ENCODE assay signal across 9 mouse cellular contexts in the genomic region with DNA sequence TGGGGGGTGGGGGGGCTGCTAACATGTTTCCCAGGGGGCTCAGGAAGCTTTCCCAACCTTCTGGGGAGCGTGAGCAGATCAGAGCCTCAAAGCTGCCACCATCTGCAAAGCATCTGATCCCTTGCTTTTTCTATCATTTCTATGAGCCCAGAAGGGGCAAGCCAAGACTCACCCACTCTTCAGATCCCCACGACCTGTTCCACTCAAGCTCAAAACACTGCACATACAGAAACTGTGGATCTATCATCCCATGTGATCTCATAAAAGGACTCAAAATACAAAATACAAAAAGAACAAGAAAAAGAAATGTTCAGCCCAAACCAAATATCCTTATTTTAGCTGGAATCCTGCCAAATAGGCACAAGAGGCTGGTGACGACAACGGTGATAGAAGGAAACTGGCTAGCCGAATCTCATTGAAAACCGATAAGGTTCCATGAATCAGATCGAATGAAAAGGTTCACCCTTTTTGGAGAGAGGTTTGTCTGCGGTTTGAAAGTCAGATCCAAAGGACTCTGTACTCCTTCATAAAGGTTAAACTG. TPM values are rescaled to one million over a fixed set of nuclear protein-coding genes. Genes with fewer than 3 reads are reported as not detected.
DNase-seq lines count a peak whose midpoint lies in the region; ATAC-seq lines count a peak whose summit lies in the region.
"Had no signal": no experiment of that assay in that cellular context is flagged by ENCODE, and none has a peak within 500 bp of the region (broad histone marks: within the 10 kb centered on the region; RNA-seq: fewer than 3 reads in every experiment).

No protein-coding gene starts in this region.

- intact Hi-C loops in left cerebral cortex, postnatal 36 days (cut with DNase I), result loop anchor here (5.0 kb wide), 1 partner anchor 94 kb away; no protein-coding TSS in a partner anchor

- H3K27me3 ChIP-seq in lung, embryonic 16.5 days (ENCODE audit: control insufficient read depth, insufficient read depth, low read depth, low read length), result no peaks in the 10 kb centered on the region
- H3K27me3 ChIP-seq in forebrain, embryonic 13.5 days, result no peaks in the 10 kb centered on the region
- no peaks in the 10 kb centered on the region for H3K27me3 ChIP-seq in limb, embryonic 13.5 days
- H3K27me3 ChIP-seq in stomach, embryonic 14.5 days (ENCODE audit: control insufficient read depth, insufficient read depth, low read length), result no peaks in the 10 kb centered on the region

- no peak overlapping the region for H3K27ac ChIP-seq in lung, embryonic 16.5 days (ENCODE audit: low read length)
- H3K27ac ChIP-seq in forebrain, embryonic 13.5 days, result no peak overlapping the region
- H3K27ac ChIP-seq in limb, embryonic 13.5 days, result no peak overlapping the region
- no peak overlapping the region for H3K27ac ChIP-seq in stomach, embryonic 14.5 days (ENCODE audit: low read length)

- H3K36me3 ChIP-seq in lung, embryonic 16.5 days (ENCODE audit: control insufficient read depth, insufficient read depth, low read length), result no peaks in the 10 kb centered on the region
- no peaks in the 10 kb centered on the region for H3K36me3 ChIP-seq in forebrain, embryonic 13.5 days (ENCODE audit: poor library complexity, severe bottlenecking)
- no peaks in the 10 kb centered on the region for H3K36me3 ChIP-seq in limb, embryonic 13.5 days
- no peaks in the 10 kb centered on the region for H3K36me3 ChIP-seq in stomach, embryonic 14.5 days (ENCODE audit: control insufficient read depth, insufficient read depth, low read length)

- 17% methylated on average over 8 of the region's 8 CpGs for WGBS in lung, embryonic 16.5 days
- 1% methylated on average over 8 of the region's 8 CpGs for whole genome bisulfite sequencing in forebrain, embryonic 13.5 days
- WGBS in limb, embryonic 13.5 days, result 9% methylated on average over 8 of the region's 8 CpGs
- 17% methylated on average over 8 of the region's 8 CpGs for WGBS in stomach, embryonic 14.5 days

- H3K4me2 ChIP-seq in lung, embryonic 16.5 days (ENCODE audit: low read depth, low read length), result peak overlapping the region; percentile 74
- peak overlapping the region; percentile 76 for H3K4me2 ChIP-seq in forebrain, embryonic 13.5 days
- peak overlapping the region; percentile 84 for H3K4me2 ChIP-seq in limb, embryonic 13.5 days (replicated peaks)
- peak overlapping the region; percentile 66 for H3K4me2 ChIP-seq in stomach, embryonic 14.5 days (replicated peaks; ENCODE audit: low read depth, low read length)

- H3K4me3 ChIP-seq in lung, embryonic 16.5 days (ENCODE audit: low read length), result peak overlapping the region; percentile 91
- peak overlapping the region; percentile 82 for H3K4me3 ChIP-seq in forebrain, embryonic 13.5 days
- H3K4me3 ChIP-seq in limb, embryonic 13.5 days, result peak overlapping the region; percentile 89
- peak overlapping the region; percentile 72 for H3K4me3 ChIP-seq in stomach, embryonic 14.5 days (ENCODE audit: low read depth, low read length)

- H3K4me1 ChIP-seq in lung, embryonic 16.5 days (replicated peaks; ENCODE audit: control insufficient read depth, insufficient read depth, low read length), result peaks cover 21% of the 10 kb centered on the region
- peaks cover 35% of the 10 kb centered on the region for H3K4me1 ChIP-seq in forebrain, embryonic 13.5 days
- peaks cover 19% of the 10 kb centered on the region for H3K4me1 ChIP-seq in limb, embryonic 13.5 days
- H3K4me1 ChIP-seq in stomach, embryonic 14.5 days (ENCODE audit: control insufficient read depth, insufficient read depth, low read length), result no peaks in the 10 kb centered on the region

- H3K9ac ChIP-seq in lung, embryonic 16.5 days (ENCODE audit: low read length), result peak overlapping the region; percentile 87; the same call in 1 of the 2 replicates
- peak overlapping the region; percentile 92 for H3K9ac ChIP-seq in forebrain, embryonic 13.5 days
- no peak overlapping the region for H3K9ac ChIP-seq in limb, embryonic 13.5 days
- H3K9ac ChIP-seq in stomach, embryonic 14.5 days (replicated peaks; ENCODE audit: low read depth, low read length), result no peak overlapping the region

- no peak for DNase-seq in lung, postnatal 10 days
- DNase-seq in left cerebral cortex, adult 8-10 months (ENCODE audit: low spot score in 2 of 2), result no peak
- no peak for DNase-seq in right cerebral cortex, postnatal 36 days (ENCODE audit: low spot score in 2 of 2)
- no peak for DNase-seq in left cerebral cortex, postnatal 36 days (ENCODE audit: low spot score in 2 of 2)

- no peak for ATAC-seq in lung, embryonic 16.5 days (ENCODE audit: low read depth)
- ATAC-seq in forebrain, embryonic 13.5 days, result no peak
- ATAC-seq in limb, embryonic 13.5 days (ENCODE audit: low FRiP score, low read depth), result no peak
- ATAC-seq in stomach, embryonic 14.5 days (ENCODE audit: insufficient number of reproducible peaks, insufficient read depth, low FRiP score, low read depth), result no peak

- no peaks in the 10 kb centered on the region for H3K9me3 ChIP-seq in lung, embryonic 16.5 days (ENCODE audit: control insufficient read depth, low read length)
- H3K9me3 ChIP-seq in forebrain, embryonic 13.5 days (replicated peaks), result no peaks in the 10 kb centered on the region
- H3K9me3 ChIP-seq in limb, embryonic 13.5 days, result no peaks in the 10 kb centered on the region
- H3K9me3 ChIP-seq in stomach, embryonic 14.5 days (ENCODE audit: control insufficient read depth, low read depth, low read length), result no peaks in the 10 kb centered on the region
- H3K9me3 ChIP-seq: megakaryocyte, embryonic 14.5 days had no signal

RNA-seq across cellular contexts. Expression of a gene that starts 1.5 kb away (rescaled TPM):
- polyA plus RNA-seq in lung, embryonic 16.5 days (2015; fragmentation: Nextera tagmentation; extraction: Ambion mirVana), result 3.9 and 4.2 TPM in 2 replicates
- polyA plus RNA-seq in forebrain, embryonic 13.5 days (2015; fragmentation: Nextera tagmentation; extraction: Ambion mirVana), result 12.5 and 13.9 TPM in 2 replicates
- 8.7 and 9.8 TPM in 2 replicates for polyA plus RNA-seq in limb, embryonic 13.5 days (2015; fragmentation: Nextera tagmentation; extraction: Ambion mirVana)
- 8.1 and 9.5 TPM in 2 replicates for polyA plus RNA-seq in stomach, embryonic 14.5 days (2014; fragmentation: Nextera tagmentation; extraction: Ambion mirVana)
- total RNA-seq in left cerebral cortex, adult 8-10 months (2022), result 100 to 1,000 TPM; 167 to 176 (median 171) TPM
- 100 to 1,000 TPM; 166 to 172 TPM for total RNA-seq in left cerebral cortex, postnatal 36 days (2021)

Comparison
In these comparisons a context has a peak if more than half of its experiments do, and no peak if none do; other contexts are left out.
1. H3K9ac ChIP-seq: peak in lung, embryonic 16.5 days (single experiment) and forebrain, embryonic 13.5 days (single experiment); none in limb, embryonic 13.5 days (single experiment) and stomach, embryonic 14.5 days (single experiment).
2. Peak in every context shown above with its lines, with median percentiles within 50 percentile points of each other: H3K4me2 ChIP-seq and H3K4me3 ChIP-seq.